Mouse (Mus musculus): ENCODE results near the gene Duoxa1.

- no peak for TF ChIP-seq CTCF (IDR thresholded peaks at IDR 0.05; ENCODE audit: extremely low read depth, insufficient read depth, low read length)
- no peak for TF ChIP-seq POLR2A (IDR thresholded peaks at IDR 0.05; ENCODE audit: extremely low read depth, insufficient read depth, low read length)
Measured at GRCm38 (mm10) chr2:122311561-122311960, 2.0 kb downstream of the Duoxa1 start.

Measured in cortical plate, adult 2 months (tissue).